Mouse (Mus musculus) midbrain, embryonic 11.5 days (tissue): ENCODE results near the gene Rplp0. TPM values are rescaled to one million over a fixed set of nuclear protein-coding genes. Genes with fewer than 3 reads are reported as not detected.

ENCODE experiments used
- ATAC-seq: fragments of 200-750 bp; cut with Nextera tagmentation; 2 replicates; pipeline ENCODE4 v1.8.0; 2017; ENCODE audit warnings: moderate TSS enrichment, moderate library complexity; ENCODE audit not compliant: low FRiP score
- DNase-seq: peaks from one replicate; pipeline ENCODE4 v3.0.0; 2015; ENCODE audit warnings: low spot score; ENCODE audit errors: missing footprints
- H3K27ac ChIP-seq: fragments of 300-500 bp; sonication (generic); 2 replicates; pipeline ENCODE4 v1.5.1; 2014; ENCODE audit warnings: low read depth, low read length
- H3K27me3 ChIP-seq: fragments of 300-500 bp; sonication (generic); 2 replicates; pipeline ENCODE4 v1.6.1; 2014; ENCODE audit warnings: mild to moderate bottlenecking, low read length, moderate library complexity, mixed read lengths; ENCODE audit not compliant: control insufficient read depth, insufficient read depth
- H3K36me3 ChIP-seq: fragments of 300-500 bp; sonication (generic); 2 replicates; pipeline ENCODE4 v1.6.1; 2014; ENCODE audit warnings: mild to moderate bottlenecking, low read length, moderate library complexity, mixed read lengths; ENCODE audit not compliant: control insufficient read depth, insufficient read depth
- H3K4me1 ChIP-seq: fragments of 300-500 bp; sonication (generic); 2 replicates; pipeline ENCODE4 v1.6.1; 2014; ENCODE audit warnings: low read length; ENCODE audit not compliant: control insufficient read depth, insufficient read depth
- H3K4me2 ChIP-seq: fragments of 300-500 bp; sonication (generic); 2 replicates; pipeline ENCODE4 v1.6.1; 2014; ENCODE audit warnings: mild to moderate bottlenecking, moderate library complexity
- H3K4me3 ChIP-seq: fragments of 300-500 bp; sonication (generic); 2 replicates; pipeline ENCODE4 v1.5.1; 2014; ENCODE audit warnings: low read depth, low read length
- H3K9ac ChIP-seq: fragments of 300-500 bp; sonication (generic); 2 replicates; pipeline ENCODE4 v1.6.1; 2014; ENCODE audit warnings: low read length
- H3K9me3 ChIP-seq: fragments of 300-500 bp; sonication (generic); 2 replicates; pipeline ENCODE4 v1.6.1; 2016; ENCODE audit warnings: low read length; ENCODE audit not compliant: control insufficient read depth
- WGBS: fragments of 180-500 bp; shearing (Covaris S2); extraction: QIAGEN DNeasy Blood & Tissue Kit; methylation state at CpG from one replicate; pipeline ENCODE4 v1.1.7; 2014; 5-methylcytosine and 5-hydroxymethylcytosine counted together
- polyA plus RNA-seq: library from polyadenylated mRNA; unstranded; fragments of >200 nt; fragmentation: Nextera tagmentation; extraction: Ambion mirVana; gene quantifications from 2 replicates; pipeline ENCODE4 v1.2.1, GENCODE M21; 2014

Rplp0 gene
- polyA plus RNA-seq, 1 experiment from 2014 or later = 1,182 TPM

GRCm38 (mm10) chr5:115554536-115555291 is 4.6 kb upstream of the Rplp0 start:
- Histone ChIP-seq H3K9me3 (no peaks in the 10 kb centered on the region), H3K36me3 (no peaks in the 10 kb centered on the region), H3K27me3 (no peaks in the 10 kb centered on the region), H3K4me3 (no peak overlapping the region), H3K27ac (no peak overlapping the region), H3K4me1 (no peaks in the 10 kb centered on the region), H3K9ac (no peak overlapping the region), H3K4me2 (no peak overlapping the region)
- 91% methylated on average over 18 of the region's 18 CpGs for WGBS
- no peak for ATAC-seq
- no peak for DNase-seq

GRCm38 (mm10) chr5:115556217-115556616 is 3.0 kb upstream of the Rplp0 start:
- Histone ChIP-seq H3K9me3 (no peaks in the 10 kb centered on the region), H3K27ac (no peak overlapping the region), H3K4me3 (no peak overlapping the region), H3K9ac (no peak overlapping the region), H3K4me2 (no peak overlapping the region), H3K36me3 (peaks cover under 1% of the 10 kb centered on the region; the same call in 1 of the 2 replicates), H3K4me1 (peaks cover 9% of the 10 kb centered on the region), H3K27me3 (no peaks in the 10 kb centered on the region)
- WGBS = 10% methylated on average over 8 of the region's 8 CpGs
- ATAC-seq (no peak), DNase-seq (peak; percentile 99)

DNA sequence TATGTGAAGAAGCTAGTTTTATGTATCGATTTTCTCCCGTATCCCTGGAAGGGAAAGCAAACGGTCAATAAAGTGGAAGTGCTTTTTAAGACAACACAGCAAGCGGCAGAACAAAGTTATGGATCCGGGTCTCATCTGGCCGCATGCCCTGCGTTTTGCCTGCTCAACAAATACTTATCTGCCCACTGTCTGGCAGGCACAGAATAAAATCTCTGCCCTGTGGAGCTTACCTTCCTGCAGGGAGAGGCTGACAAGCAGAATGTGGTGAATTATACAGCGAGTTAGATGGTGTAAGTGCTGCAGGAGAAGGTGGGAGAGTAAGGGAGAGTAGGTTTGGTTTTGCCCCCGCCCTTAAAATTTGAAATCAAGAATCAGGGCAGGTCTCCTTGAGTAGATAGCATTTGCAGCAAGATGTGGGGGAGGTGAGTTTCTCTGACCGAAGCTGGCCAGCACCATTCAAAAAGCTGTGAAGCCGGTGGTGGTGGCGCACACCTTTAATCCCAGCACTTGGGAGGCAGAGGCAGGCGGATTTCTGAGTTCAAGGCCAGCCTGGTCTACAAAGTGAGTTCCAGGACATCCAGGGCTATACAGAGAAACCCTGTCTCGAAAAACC is 979 bp upstream of the Rplp0 start:
- DNase-seq = no peak
- no peak for ATAC-seq
- WGBS = 90% methylated on average over 14 of the region's 14 CpGs
- Histone ChIP-seq H3K27ac (no peak overlapping the region), H3K36me3 (peaks cover 10% of the 10 kb centered on the region), H3K9me3 (no peaks in the 10 kb centered on the region), H3K4me1 (peaks cover 13% of the 10 kb centered on the region), H3K4me2 (no peak overlapping the region), H3K9ac (no peak overlapping the region), H3K4me3 (no peak overlapping the region), H3K27me3 (no peaks in the 10 kb centered on the region)

DNA sequence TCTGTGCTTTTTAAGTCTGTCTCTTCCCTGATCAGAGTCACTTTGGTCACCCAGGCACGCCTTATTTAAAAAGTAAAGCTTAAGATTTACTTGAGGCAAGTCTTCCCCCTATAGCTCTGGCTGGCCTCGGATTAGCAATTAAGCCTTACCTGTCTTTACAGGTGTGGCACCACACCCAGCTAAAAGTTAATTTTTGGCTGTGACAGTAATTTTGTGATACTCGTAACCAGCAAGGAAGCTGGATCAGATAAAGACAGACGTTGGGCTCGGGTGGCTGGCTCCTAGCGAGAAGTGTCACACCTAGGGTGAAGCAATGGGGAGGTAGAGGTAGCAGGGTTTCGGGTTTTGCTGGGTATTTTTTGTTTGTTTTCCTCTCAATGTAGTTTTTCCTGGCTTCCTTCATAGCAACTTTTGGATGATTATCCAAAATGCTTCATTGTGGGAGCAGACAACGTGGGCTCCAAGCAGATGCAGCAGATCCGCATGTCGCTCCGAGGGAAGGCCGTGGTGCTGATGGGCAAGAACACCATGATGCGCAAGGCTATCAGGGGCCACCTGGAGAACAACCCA is 1.2 kb downstream of the Rplp0 start:
- DNase-seq (no peak), ATAC-seq (no peak)
- peaks cover 13% of the 10 kb centered on the region for H3K4me1 ChIP-seq
- peaks cover 10% of the 10 kb centered on the region for H3K36me3 ChIP-seq
- no peaks in the 10 kb centered on the region for H3K27me3 ChIP-seq
- WGBS = 45% methylated on average over 13 of the region's 13 CpGs
- peak overlapping the region; percentile 85 for H3K4me2 ChIP-seq
- peak overlapping the region; percentile 95 for H3K4me3 ChIP-seq
- no peaks in the 10 kb centered on the region for H3K9me3 ChIP-seq
- no peak overlapping the region for H3K27ac ChIP-seq
- peak overlapping the region; percentile 98 for H3K9ac ChIP-seq

DNA sequence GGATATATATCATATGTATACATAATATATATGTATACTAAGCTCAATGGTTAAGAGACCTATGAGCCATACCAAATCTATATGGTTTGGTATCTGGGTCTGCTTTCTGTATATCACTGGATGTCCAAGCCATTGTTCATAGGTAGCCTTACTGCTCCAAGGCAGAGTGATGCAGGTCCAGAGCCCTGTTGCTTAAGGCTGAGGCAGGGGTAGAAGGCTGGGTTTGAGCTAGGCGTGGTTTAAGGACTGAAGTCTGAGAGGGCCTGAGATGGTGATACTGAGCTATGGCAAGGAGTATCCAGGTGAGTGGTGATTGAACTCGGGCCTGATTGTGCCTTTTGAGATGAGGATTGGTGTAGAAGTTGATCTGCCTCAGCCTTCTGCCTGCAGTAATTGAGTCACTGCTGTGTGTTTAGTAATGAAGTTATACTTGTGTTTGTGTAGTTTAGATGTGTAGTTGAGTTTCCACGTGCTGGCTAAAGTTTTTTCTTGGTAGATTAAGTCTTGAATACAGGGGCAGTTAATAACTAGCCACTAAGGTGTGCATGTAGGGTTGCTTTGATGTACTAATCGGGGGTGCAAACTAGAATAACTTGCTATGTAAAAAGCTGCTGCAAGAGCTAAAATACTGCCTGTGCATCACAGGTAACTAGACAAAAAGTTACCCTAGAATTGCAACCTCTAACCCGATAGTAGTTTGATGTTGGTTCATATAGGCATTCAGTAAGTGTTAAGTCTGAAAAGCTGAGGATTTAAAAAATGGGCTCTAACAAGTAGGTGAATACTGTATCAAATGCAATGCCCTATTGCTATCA is 4.7 kb downstream of the Rplp0 start:
- ATAC-seq (no peak), DNase-seq (no peak)
- 43% methylated on average over 5 of the region's 5 CpGs for WGBS
- no peak overlapping the region; the same call in 1 of the 2 replicates for H3K4me2 ChIP-seq
- H3K4me3 ChIP-seq = no peak overlapping the region
- no peak overlapping the region for H3K27ac ChIP-seq
- no peaks in the 10 kb centered on the region for H3K27me3 ChIP-seq
- peaks cover 10% of the 10 kb centered on the region for H3K36me3 ChIP-seq
- H3K4me1 ChIP-seq = peaks cover 20% of the 10 kb centered on the region
- no peak overlapping the region for H3K9ac ChIP-seq
- H3K9me3 ChIP-seq = no peaks in the 10 kb centered on the region

GRCm38 (mm10) chr5:115564737-115565393 is 5.6 kb downstream of the Rplp0 start, which contains the start of gene Gcn1l1:
Gene Gcn1l1, plus strand, starts transcription at chr5:115565254.
- Histone ChIP-seq H3K27me3 (no peaks in the 10 kb centered on the region), H3K36me3 (peaks cover 10% of the 10 kb centered on the region), H3K4me1 (peaks cover 20% of the 10 kb centered on the region), H3K27ac (peak within 1 kb of the TSS; percentile 40; the same call in 1 of the 2 replicates), H3K4me3 (peak within 1 kb of the TSS; percentile 73), H3K4me2 (peak within 1 kb of the TSS; percentile 68), H3K9me3 (no peaks in the 10 kb centered on the region), H3K9ac (peak within 1 kb of the TSS; percentile 84)
- DNase-seq (peak; percentile 97), ATAC-seq (peak; percentile 92)
- 2% methylated on average over 47 of the region's 55 CpGs for WGBS

GRCm38 (mm10) chr5:115565403-115565802 is 6.1 kb downstream of the Rplp0 start:
- Histone ChIP-seq H3K4me3 (peak overlapping the region; percentile 73), H3K27ac (peak overlapping the region; percentile 40; the same call in 1 of the 2 replicates), H3K4me1 (peaks cover 17% of the 10 kb centered on the region), H3K9me3 (no peaks in the 10 kb centered on the region), H3K9ac (peak overlapping the region; percentile 84), H3K36me3 (peaks cover 10% of the 10 kb centered on the region), H3K4me2 (peak overlapping the region; percentile 68), H3K27me3 (no peaks in the 10 kb centered on the region)
- 0% methylated on average over 33 of the region's 46 CpGs for WGBS
- ATAC-seq (peak; percentile 54), DNase-seq (peak; percentile 92)

DNA sequence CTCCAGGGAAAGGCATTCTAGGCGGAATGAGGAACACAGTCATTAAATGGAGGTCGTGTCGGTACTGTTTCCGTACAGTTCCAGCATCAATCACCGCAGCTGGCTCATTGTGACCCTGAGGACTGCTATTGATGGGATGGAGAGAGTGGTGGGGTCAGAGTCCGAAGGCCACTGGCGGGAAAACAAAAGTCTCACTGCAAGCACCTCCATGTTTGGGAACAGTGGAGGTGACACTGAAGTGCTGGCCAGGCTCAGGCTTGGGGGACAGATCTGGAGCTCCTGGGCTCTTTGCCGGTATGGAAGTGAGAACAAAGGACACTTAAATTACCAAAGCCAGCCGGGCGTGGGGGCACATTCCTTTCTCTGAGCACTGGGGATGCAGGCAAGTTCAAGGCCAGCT is 9.4 kb downstream of the Rplp0 start:
- no peaks in the 10 kb centered on the region; the same call in 1 of the 2 replicates for H3K36me3 ChIP-seq
- no peaks in the 10 kb centered on the region for H3K27me3 ChIP-seq
- no peaks in the 10 kb centered on the region for H3K9me3 ChIP-seq
- DNase-seq (no peak), ATAC-seq (no peak)
- peaks cover 7% of the 10 kb centered on the region for H3K4me1 ChIP-seq
- H3K4me3 ChIP-seq = no peak overlapping the region
- no peak overlapping the region for H3K27ac ChIP-seq
- WGBS = 69% methylated on average over 10 of the region's 10 CpGs
- H3K9ac ChIP-seq = no peak overlapping the region
- H3K4me2 ChIP-seq = no peak overlapping the region
